Mouse (Mus musculus): ENCODE measurements around the gene Tle4.

Gene Tle4

DNA sequence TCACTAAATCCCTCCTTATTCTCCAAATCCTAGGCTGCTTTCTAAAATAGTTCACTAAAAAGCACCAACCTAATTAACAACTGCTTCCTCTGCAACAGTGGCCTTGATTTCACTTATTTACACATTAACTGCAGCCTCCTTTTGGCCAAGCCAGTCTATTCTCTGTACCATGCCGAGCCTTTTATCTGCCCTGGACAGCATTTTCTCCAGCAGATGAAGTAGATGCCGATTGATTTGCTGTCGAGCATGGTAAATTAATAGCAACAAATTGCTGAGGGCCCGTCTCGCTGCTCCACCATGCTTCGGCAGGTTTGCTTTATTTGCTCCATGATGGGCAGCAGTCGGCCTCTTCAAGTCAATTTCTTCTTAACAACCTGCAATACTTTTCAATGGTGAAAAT is 7.7 kb downstream of the Tle4 start:
- no peak for DNase-seq (ENCODE audit: low spot score in 2 of 2)

DNA sequence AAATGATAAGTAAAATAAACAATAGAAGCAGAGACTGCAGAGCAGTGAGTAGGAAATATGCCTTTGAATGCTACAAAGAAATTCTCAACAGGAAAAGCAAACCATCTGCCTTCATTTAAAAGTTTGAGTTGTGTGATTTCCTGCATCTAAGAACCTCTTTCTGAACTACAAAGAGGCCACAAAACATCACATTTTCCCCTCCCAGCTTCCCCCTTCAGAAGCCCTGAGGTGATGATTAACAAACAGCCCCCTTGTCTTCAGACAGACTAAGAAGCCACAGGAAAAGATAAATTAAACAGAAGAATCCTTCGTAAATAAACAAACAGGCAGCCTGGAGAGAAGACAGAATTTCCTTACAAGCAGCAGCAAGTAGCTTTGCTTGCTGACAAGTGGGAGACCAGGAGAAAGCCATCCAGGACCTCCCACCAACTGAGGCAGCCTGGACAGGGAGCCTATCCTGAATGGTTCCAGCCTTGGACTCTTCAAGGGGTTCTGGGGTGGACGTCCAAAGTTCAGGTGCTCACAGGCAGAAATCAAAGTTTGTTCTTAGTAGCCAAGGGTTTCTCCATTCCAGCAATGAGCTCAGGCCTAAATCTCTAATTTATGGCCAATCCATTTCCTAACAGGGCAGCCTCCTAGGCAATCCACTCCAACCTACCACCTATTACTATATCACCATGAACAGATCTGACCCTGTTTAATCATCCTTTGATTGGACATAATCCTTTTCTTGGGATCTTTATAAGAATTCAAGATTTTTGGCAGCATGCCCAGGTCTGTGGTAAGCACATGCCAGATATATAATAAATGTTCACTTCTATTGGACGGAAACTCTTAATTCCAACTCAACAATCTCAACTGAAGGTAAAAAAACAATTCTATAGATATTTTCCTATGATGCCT is 9.4 kb downstream of the Tle4 start:
- no peak for DNase-seq (ENCODE audit: low spot score in 2 of 2)

DNA sequence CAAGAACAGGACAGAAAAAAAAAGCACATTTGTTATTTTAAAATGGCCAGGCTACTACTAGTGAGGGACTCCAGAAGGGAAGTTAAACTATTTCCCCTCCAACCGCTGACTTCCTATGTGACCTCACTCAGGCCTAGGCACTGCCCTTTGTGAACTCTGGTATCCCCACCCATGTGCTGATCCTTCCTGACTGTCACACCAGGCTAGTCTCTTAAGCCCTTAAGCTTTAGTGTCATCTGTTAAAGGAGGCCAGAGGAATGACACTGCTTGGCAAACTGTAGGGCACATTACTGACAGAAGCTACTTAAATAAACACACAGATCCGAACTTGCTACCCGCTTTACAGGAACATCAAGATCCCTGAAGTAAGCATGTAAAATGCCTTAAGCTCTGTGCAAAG is 11.7 kb downstream of the Tle4 start:
- no peak for DNase-seq (ENCODE audit: low spot score in 2 of 2)

DNA sequence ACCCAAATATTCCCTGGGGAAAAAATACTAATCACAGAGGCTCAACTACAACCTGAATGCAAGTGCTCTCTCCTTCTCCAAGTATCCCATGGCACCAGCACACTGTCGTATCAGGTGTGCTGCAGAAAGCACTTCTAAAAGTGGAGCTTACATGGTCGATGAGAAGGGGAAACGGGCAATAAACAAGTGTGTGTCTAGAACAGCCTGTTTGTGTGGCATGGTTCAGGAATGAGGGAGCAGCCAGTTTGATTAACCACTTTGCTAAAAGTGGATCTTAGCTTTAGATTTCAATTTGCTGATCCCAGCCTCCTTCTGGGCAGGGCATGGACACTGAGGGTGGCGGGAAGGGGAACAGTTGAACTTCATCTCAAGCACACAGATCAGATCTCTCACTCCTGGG is 12.1 kb downstream of the Tle4 start:
- DNase-seq (ENCODE audit: low spot score in 2 of 2), result no peak

DNA sequence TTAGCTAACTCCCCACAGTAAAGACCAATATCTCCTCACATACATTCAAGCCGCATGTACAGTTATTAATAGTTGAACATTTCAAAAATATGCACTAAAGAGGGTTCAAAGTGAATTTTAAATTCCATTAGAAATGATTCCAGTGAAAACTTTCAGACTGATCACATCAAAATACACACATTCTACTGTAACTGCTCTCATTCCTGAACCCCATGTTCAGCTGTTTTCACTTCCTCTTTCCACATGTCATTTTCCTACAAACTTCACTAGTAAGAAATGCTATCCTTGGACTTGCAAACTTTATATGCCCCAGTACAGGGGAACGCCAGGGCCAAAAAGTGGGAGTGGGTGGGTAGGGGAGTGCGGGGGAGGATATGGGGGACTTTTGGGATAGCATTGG is 12.6 kb downstream of the Tle4 start:
- DNase-seq (ENCODE audit: low spot score in 2 of 2), result no peak

DNA sequence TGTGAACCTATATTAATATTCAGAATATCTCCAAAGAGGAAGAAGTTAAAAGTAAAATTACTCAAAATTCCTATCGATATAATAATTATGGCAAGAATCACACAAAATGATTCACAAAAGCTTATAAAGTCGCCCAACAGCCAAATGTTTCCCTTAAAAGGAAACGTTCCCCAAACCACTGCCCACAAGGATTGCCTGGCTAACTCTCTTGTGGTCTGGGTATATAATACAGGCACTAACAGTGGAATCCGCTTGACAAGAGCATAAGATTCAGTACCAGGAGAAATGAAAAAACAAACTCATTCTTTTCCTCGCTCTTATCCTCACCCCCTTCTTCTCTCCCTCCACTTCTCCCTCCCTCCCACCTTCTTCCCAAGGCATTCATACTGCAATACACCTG is 19.2 kb downstream of the Tle4 start:
- DNase-seq (ENCODE audit: low spot score in 2 of 2), result no peak

DNA sequence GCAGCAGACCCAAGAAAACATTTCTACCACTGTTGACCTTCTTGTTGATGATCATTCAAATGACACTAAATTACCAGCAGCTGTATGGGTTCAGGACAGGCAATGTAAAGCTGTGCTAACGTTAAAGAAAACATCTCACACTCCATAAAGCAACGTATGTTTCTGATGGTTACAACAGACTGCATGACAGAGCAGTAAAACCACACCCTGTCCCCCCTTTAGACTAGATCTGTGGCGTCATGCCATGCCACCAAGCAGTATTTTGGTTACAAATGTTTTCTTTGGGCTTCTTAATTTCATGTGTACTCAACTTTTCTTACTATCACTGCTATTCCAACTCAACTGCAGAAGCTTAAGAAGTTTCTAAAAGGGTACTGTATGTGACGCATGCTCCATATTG is 19.8 kb downstream of the Tle4 start:
- DNase-seq (ENCODE audit: low spot score in 2 of 2), result no peak

DNA sequence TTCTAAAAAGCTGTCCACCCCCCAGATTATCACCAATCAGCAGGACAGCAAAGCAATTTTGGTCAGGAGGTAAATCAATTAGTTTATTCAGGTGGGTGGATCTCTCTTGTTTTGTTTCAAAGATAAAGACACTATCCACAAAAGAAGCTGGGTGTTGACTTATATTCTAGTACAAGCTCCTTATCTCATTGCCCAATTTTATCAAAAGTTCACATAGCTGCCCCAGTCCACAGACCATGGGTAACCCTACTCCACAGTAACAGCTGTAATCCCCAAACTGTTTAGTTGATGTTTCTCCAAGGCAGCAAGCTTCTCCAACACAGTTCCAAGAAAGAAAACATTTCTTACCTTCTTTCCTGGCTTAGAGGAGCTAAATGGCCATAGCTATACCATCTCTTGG is 21.5 kb downstream of the Tle4 start:
- DNase-seq (ENCODE audit: low spot score in 2 of 2), result no peak

DNA sequence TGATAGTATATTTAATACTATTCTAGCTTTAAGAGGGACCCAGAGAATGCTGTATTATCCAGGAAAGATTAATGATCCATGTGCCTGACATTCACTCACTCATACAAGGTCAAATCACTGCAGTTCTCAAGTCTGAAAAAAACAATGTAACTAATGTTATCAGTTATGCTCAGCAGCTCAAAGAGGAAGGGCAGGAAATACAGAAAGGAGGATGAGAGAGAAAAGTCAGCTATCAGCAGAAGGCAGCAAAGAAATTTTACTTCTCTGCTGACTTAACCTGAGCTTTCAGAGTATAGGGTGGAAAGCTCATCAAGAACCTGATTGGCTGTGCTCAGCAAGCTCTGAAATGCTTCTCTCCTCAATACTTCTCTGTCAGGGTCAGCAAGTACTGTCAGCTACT is 29.0 kb downstream of the Tle4 start:
- no peak for DNase-seq (ENCODE audit: low spot score in 2 of 2)

DNA sequence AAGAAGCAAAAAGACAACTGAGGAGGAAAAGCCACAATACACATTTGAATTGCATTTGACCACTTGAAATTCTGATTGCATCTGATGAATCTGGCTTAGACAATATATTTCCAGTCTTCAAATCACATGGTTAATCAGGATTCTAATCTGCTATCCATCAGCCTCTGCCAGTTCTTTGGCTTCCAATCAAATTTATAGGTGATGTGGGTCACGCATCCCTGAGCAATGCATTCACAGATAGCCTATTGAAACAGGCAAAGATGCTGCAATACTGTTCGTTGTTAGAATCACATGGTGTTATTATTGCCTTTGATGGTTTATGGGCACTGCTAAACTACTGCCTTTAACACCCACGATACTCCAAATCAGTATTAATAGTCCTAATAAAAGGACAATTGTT is 30.8 kb downstream of the Tle4 start:
- no peak for DNase-seq (ENCODE audit: low spot score in 2 of 2)

DNA sequence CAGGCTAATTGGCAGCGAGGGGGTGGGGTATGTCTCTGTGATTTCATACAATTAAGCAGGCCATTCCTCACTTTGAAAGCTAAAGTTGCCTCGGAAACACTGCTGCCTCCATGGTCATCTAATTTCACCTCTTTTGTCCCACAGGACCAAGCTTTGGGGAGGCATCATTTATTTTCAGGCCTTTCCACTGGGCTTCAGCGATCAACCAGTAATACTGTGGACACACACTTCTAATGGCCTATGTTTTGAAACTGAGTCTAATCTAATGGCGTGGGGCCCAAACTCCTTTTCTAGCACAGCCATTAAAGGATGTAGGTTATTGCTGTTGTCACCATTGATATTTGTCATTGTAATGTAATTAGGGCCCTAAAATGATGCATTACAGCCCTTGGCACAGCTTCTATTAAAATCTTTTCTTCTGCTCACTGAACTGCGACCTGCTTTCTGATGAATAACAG is 31.3 kb downstream of the Tle4 start:
- no peak for DNase-seq (ENCODE audit: low spot score in 2 of 2)

DNA sequence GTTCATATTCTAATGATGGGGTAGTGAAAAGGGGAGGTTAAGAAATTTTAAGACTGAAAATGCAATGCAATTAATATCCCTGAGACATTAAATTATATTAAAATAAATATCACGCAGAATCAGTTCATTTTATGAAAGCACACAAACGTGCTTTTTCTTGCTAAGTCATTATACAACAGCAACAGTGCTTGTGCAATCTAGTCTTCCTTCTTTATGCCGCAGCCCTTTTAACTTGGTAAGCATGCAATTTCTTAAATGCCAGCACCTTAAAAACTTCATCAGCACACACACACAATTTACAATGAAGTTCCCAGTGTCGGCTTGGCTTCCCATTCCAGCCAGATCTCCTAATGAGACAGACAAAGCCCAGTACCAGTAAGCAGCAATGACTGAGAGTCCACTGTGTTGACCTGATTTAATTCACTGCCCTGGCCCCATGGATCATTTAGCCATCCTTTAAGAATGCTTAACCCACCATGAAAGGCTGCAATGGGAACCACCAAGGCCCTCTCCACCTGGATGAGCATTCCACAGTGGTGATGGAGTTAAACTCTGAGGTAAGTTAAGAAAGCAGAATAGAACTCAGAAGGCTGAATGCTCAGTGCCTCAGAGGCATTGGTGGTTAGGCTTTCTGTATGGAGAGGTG is 32.3 kb downstream of the Tle4 start:
- DNase-seq (ENCODE audit: low spot score in 2 of 2), result no peak

DNA sequence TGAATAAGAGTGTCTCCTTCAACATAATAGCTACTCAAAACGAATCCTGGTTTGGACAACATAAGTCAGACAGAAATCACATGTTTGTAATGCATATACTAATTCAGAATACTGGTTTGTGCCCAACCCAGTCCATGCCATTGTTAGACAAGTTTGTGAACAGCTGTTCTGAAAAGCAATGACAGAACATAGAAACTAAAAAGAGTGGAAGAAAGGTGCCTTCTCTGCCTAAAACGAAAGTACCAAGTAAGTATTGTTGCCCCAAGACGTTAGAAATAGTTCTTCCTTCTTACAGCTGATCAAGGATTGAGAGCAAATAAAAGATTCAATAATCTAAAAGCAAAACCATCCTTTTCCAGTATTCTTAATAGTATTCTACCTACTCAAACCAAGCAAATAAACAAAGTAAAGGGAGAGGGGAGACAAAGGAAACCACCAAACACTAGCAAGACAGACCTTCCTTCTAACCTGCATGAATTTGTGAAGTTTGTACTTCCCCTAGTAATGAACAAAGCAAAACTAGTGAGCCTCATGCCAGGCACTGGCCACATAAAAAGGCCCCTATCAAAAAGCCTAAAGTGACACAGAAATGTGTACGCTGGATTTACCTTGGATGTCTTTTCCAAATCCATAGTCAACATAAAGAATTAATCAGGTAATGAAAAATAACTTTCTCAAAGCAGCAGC is 34.4 kb downstream of the Tle4 start:
- DNase-seq (ENCODE audit: low spot score in 2 of 2), result no peak

DNA sequence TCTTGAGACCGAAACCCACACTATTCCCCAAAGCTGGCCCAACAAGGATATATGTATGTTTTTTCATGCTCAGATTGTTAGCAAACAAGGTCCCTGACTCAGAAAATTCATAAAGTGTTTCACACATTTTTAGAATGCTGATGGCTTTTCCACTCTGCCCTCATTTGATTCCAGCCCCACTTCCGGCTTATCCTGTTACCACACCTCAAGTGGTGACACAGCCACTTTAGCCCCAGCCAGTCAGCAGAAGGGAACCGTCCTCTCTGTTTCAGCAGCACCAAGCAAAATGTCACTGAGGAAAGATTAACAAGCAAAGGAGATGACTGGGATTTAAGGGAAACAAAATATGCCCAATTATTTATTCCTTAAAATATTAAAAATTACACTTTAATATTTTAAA is 50.0 kb downstream of the Tle4 start:
- no peak for DNase-seq (ENCODE audit: low spot score in 2 of 2)

DNA sequence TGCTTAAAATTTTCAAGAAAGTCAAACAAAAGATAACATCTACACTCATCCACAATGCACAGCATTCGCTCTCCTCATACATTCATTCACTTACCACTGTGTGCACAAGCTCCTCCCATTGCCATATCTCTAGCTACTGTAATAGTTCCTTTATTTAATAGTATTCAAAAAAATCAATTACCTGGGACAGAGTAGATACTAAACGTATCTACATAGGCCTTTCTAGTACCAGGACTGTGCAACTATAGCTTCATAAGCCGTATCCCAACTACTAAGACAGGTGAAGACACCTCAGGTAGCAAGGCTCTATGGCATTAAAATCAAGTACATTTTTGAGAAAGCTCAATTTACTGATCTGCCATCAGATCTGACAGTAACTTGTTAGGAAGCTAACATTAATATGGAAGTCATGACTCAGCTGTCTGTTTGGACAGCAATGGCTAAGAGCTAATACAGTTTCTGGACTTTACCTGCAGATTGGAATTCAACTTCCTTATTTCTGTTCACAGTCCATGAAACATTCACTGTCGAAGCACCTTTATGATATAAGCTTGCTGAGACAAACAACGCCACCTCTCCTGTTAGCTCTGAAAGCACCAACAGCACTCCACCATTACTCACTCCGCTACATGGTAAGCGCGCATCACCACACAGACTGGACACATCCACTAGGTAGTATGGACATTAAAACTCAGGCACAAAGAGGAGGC is 50.6 kb downstream of the Tle4 start:
- no peak for DNase-seq (ENCODE audit: low spot score in 2 of 2)

DNA sequence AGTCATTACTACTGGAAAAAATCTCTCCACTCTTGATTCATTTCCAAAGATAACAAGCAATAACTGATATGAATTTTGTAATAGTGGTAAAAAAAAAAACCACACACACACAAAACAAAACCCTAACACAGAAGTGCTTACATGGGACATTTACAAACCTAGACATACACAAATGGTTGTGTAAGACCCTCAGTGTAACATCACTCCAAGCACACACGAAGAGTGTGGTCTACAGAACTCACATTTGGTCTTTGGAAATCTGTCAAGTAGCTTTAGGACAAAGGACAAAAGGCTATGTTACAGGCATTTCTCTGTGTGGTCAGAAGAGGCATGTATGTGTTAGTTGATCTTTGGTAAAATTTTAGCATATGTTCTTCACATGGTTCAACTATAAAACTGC is 52.4 kb downstream of the Tle4 start:
- DNase-seq (ENCODE audit: low spot score in 2 of 2), result no peak

DNA sequence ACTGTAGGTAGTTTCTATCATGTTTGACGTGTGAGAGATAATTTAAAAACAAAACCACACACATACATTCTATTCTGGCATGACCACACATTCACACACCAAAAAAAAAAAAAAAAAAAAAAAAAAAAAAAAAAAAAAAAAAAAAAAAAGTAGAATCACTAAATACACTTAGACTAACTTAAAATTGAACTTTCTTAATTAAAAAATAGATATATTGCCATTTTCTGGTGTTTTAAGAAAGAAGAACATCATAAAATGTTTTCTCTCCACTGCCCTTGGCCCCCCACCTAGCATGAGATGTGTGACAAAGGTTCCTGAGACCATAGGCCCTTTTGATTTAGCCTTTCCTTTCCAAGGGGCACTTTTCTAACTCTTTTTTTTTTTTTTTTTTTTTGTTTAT is 54.5 kb downstream of the Tle4 start:
- no peak for DNase-seq (ENCODE audit: low spot score in 2 of 2)

DNA sequence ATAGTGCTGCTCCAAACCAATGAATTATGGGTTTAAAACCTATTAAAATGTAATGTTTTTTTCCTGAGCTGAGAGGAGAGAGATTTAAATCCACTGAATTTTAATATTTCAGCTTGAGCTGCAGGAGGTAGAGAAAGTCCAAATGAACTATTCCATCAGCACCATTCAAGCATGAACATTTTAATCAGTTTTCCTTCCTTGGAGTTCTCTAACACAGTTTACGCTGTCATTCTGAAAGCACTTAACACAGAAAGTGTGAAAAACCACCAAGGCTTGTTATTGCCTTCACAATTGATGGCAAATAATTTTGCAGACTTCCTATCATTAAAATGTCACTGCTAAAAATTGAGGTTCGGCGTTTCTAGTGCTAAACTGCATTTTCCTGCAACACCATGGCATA is 57.2 kb downstream of the Tle4 start:
- no peak for DNase-seq (ENCODE audit: low spot score in 2 of 2)

DNA sequence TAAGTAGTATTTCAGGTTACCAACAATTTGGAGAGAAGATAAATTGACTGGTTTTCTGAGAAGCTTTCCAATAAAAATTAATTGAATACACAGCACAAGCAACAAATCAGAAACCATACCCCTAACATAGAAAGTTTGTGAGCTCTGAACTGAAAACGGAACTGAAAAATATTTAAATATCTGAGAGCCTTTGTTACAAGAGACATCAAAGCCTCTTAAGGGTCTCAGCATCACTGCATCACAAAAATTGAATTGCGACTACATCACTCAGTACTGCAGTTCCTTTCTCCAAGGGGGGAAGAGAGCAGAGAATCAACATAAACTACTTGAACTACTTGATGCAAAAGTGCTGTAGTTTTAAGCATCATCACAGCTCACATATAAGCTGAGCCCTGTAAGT is 61.2 kb downstream of the Tle4 start:
- no peak for DNase-seq (ENCODE audit: low spot score in 2 of 2)

DNA sequence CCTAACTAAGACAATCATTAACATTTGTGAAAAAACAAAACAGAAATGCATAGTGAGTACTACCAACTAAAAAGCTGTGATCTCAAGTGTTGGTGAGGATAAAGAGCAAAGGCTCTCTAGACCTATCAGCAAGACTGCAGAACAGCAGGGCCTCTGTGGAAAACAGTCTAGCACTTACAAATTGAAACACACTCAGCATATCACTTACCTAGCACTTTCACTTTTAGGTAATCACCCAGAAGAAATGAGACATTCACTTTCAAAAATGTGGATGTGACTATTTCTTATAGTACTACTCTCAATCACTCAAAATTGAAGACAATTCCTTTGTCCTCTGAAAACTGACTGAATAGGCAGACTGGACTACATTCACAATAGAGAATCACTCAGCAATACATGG is 63.4 kb downstream of the Tle4 start:
- no peak for DNase-seq (ENCODE audit: low spot score in 2 of 2)

DNA sequence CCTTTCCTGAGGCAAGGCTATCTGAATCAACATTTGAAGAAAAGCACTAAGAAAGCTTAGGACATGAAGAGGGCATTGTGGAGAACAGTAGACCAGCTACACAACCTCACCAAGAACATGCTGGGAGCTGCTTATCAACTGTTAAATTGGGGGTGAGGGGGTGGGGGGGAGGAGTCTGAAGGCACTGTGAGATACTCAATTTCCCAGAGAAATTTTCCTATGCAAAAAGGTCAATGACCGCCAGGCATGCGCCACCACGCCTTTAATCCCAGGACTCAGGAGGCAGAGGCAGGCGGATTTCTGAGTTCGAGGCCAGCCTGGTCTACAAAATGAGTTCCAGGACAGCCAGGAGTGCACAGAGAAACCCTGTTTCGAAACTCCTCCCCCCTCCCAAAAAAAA is 65.0 kb downstream of the Tle4 start:
- DNase-seq (ENCODE audit: low spot score in 2 of 2), result no peak

DNA sequence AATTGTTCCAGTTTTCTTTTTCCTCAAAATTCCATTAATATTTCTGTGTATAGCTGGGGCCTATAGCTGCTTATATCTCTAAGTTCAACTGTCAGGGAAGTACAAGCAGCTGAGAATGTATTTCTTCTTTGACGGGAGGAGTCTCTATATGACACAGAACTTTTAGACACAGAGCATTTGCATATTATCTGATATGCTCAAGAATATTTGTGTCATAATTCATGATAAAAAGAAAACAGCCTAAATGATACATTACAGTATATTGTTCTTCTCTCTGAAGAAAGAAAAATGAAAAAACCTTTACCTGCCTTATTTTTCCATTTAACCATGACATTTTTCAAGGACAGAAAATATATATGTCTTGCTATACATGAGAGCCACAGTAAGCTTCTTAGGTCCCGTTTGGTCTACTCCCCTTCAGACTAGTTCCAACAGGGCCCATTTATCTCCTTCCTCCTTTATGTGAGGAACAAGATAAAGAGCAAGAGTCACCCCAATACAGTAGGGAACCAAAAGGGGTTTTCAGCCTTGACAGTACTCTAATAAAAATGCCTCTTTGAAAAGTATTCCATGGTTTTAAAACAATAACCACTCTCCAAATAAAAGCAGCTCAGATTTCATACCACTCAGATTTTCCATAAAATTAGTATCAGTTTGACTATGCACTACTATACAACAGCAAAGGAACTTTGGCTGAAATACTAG is 77.6 kb downstream of the Tle4 start:
- DNase-seq (ENCODE audit: low spot score in 2 of 2), result no peak

All from spleen, postnatal 14 days (tissue).